Mouse (Mus musculus) gastrocnemius, postnatal 36 days (tissue): ENCODE measurements around the gene Slc29a2. TPM values are rescaled to one million over a fixed set of nuclear protein-coding genes. Genes with fewer than 3 reads are reported as not detected.

Source experiments
- DNase-seq, 2 experiments: peaks; one replicate each; pipeline ENCODE4 v3.0.0; 2022
- intact Hi-C: fragments of 180-260 bp; cut with DNase I; formaldehyde crosslinking; loops from one replicate; pipeline ENCODE4 v1.15.1; 2025
- total RNA-seq, 2 experiments: library from RNA; stranded (reverse); gene quantifications; 2 replicates each; pipeline ENCODE4 v1.2.3; 2021

Gene Slc29a2
- total RNA-seq, 2 experiments from 2014 or later: 5.9 to 6.9 TPM

DNA sequence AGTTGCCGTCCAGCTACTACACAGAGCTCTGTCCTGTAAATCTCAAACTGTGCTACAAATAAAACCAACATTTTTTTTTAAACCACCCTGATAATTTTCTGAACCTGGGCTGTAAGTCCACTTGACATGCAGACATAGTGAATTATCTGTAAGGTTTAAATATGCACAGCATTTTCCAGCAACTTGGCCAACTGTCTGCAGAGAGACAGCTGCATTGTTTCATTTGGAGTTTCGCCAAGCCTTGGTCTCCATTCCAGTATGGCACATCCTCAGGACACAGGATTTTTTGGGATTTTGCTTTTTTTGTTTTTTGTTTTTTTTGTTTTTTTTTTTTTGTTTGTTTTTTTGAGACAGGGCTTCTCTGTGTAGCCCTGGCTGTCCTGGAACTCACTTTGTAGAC lies 2.2 kb upstream of the Slc29a2 start:
- DNase-seq: no peak
- intact Hi-C loops: no loop called here

DNA sequence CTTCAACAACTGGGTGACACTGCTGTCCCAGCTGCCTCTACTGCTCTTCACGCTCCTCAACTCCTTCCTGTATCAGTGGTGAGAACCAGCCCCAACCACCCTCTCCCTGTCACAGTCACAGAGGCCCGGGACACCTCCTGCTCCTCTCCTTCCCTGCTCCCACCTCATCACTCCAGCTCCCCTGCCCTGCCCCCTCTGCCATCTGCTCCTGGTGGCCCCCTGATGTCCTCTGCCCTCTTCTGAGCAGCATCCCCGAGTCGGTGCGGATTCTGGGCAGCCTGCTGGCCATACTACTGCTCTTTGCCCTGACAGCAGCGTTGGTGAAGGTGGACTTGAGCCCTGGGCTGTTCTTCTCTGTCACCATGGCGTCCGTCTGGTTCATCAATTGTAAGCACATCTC lies 2.5 kb downstream of the Slc29a2 start:
- intact Hi-C loops: no loop called here
- no peak for DNase-seq

DNA sequence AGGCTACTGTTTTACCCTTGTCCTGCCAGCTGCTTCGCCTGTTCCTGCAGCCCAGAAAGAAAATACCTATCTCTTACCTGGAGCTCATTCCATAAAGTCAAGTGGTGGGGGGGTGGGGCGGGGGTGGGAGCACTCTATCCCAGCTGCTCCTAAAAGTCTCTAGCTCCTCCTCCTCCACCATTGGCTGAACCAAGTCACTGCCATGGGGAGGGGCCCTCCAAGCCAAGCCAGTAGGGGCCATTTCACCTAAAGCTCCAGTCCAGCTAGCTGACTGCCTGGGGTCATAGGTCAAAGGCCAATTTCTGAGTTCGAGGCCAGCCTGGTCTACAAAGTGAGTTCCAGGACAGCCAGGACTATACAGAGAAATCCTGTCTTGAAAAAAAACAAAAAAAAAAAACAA lies 9.0 kb downstream of the Slc29a2 start:
- no peak for DNase-seq
- intact Hi-C loops: no loop called here

DNA sequence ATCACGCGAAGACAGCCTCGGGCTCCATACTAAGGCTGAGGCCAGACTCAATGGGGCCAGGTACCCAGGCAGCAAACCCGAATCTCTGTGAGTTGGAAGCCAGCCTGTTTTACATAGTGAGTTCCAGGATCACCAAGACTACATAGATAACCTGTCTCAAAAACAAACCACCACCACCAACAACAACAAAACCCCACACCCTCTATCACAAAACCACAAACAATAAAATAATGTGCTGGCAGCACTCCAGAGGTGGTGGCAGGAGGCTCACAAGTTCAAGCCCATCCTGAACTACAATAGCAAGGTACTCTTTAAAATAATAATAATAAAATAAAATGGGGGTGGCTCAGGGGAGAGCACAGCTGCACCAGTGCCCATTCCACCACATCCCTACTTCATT lies 12.9 kb downstream of the Slc29a2 start:
- no peak for DNase-seq
- intact Hi-C loops: no loop called here

DNA sequence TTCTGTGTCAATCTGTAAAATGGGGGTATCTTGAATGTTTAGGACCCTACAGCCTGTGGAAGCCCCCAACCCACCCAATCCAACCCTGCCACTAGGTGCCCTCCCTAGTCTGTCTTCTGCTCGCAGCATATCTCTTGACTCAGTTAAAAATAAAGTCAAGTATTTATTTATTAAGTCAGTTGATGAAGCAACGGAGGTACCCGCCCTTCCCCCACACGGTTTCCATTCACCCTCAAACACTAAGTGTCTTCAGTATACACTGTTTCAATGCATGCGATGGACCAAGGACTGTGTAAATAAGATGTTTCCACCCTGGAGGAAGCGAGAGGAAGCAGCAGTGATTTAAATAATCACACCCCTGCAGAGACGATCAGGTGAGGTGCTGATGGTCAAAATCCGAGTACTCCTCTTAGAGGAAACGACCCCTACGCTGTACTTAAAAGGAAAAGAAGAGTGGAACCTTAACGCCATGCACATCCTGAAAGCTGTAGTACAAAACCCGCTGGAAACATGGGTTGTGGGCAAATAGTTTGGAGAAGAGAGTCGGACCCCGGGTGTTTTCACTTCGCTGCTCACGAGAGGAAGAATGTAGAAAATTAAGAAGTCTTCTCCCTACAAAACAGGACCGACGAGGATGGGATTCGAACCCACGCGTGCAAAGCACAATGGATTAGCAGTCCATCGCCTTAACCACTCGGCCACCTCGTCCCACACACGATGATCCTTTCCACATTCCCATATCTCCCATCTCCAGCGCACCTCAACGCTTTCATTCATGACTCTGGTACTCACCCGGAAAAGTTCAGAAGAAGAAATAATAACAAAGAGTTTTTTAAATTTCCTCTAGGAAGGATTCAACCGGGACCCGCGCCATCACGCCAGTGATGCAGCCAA lies 14.3 kb downstream of the Slc29a2 start:
- intact Hi-C loops: no loop called here
- DNase-seq: peak; percentile 74 to 76

DNA sequence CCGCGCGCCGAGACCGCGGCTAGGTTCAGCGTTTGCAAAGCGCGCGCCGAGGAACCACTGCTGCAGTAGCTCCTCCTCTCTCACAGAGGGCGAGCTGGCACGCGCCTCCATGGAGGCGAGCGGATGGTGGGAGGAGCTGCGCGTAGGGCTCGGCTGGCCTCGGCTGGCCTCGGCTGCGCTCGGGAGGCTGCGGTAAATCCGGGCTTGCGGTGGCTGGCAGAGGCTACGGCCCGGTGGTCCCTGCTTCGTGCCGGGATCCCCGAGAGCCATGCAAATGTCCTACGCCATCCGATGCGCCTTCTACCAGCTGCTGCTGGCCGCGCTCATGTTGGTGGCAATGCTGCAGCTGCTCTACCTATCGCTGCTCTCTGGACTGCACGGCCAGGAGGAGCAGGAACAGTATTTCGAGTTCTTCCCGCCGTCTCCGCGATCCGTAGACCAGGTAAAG lies 15.1 kb downstream of the Slc29a2 start, which contains the start of the genes B4gat1 and AC124502.3:
B4gat1 (plus strand) TSS at position 118 of the 448 bp plus-strand sequence.
AC124502.3 (plus strand) TSS at position 183 of the 448 bp plus-strand sequence.
- intact Hi-C loops: no loop called here
- DNase-seq: peak; percentile 80 to 87

DNA sequence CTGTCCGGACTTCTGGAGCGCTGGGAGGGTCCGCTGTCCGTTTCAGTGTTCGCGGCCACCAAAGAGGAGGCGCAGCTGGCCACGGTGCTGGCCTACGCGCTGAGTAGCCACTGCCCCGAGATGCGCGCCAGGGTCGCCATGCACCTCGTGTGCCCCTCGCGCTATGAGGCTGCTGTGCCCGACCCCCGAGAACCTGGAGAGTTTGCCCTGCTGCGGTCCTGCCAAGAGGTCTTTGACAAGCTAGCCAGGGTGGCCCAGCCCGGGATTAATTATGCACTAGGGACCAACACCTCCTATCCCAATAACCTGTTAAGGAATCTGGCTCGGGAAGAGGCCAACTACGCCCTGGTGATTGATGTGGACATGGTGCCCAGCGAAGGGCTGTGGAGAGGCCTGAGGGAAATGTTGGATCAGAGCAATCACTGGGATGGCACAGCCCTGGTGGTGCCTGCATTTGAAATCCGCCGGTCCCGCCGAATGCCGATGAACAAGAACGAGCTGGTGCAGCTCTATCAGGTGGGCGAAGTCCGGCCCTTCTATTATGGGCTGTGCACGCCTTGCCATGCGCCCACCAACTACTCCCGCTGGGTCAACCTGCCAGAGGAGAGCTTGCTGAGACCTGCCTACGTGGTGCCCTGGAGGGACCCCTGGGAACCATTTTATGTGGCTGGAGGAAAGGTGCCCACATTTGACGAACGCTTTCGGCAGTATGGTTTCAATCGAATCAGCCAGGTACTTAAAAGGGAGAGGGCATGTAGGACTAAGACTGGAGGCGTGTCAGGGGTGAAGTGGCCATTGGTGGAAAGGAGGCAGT lies 15.8 kb downstream of the Slc29a2 start:
- intact Hi-C loops: no loop called here

DNA sequence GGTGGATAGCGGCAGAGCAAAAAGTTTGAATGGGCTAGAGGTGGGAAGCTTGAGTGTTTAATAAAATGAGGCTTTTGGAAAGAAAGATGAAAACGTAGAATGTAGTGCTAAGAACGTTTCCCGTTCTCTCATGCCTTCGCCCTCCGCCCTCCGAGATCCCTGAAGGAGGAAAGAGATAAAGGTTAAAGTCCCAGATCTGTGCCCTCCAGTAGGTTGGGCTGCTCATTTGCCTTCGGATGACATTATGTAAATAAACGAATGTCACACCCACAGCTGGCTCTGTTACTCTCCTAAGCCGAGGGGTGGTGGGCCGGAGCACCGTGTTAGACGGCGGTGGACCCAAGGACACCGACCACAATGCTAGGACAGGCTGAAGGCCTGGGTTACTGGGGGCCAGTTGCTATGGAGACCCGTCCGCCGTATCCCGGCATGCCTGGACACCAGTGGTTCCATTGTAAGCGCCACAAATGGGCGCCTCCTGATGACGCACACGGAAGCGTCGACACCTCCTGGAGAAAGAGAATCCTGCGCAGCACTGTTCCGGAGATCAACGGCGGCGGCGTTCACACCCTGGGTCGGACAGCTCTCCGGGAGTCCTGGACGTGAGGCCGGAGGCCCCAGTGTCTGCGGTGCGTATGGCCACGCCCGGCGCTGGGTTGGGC lies 17.3 kb downstream of the Slc29a2 start, which contains the start of gene Brms1:
Brms1 (plus strand) TSS at position 493 of the 662 bp plus-strand sequence.
- intact Hi-C loops: no loop called here
- DNase-seq: peak; percentile 85 to 86

More for the DNA sequence above, 15.8 kb downstream of the Slc29a2 start:
- DNase-seq: peak in 1 of 2 experiments; percentile 20

DNA sequence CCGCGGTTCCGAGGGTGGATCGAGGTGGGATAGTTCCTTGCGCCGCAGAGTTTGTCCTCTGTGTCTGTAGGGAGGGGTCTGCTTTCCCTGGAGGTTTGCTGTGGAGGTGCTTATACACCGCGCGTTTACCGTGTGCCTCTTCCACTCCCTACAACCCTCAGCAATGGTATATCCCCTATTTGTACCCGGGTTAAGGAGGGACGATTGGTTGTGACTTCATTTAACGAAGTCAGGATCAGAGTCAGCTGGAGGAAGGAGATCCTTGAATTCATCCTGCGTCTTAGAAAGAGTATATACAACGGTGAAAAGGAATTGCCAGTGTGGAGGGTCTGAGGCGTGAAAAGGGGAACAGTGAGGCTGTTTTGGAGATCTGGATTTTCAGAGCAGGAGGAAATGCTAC lies 17.9 kb downstream of the Slc29a2 start:
- intact Hi-C loops: no loop called here
- no peak for DNase-seq

DNA sequence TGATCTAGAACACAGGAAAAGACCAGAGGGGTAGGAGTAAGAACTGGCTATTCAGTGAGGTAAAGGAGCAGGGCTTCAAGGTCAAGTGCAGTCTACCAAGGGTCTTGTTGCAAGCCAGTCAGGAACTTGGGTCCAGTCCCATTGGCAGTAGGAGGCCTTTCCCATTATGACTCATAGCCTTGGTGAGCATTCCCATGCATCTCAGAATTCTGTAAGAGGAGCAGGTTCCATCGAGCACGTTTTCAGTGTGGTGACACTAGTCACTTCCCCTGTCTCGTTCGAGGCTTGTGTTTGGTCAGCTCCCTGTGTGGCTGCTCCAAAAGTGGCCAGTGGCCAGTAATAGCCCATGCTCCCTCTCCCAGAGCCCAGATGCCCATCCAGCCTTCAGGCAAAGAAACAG lies 21.9 kb downstream of the Slc29a2 start:
- intact Hi-C loops: no loop called here
- no peak for DNase-seq

DNA sequence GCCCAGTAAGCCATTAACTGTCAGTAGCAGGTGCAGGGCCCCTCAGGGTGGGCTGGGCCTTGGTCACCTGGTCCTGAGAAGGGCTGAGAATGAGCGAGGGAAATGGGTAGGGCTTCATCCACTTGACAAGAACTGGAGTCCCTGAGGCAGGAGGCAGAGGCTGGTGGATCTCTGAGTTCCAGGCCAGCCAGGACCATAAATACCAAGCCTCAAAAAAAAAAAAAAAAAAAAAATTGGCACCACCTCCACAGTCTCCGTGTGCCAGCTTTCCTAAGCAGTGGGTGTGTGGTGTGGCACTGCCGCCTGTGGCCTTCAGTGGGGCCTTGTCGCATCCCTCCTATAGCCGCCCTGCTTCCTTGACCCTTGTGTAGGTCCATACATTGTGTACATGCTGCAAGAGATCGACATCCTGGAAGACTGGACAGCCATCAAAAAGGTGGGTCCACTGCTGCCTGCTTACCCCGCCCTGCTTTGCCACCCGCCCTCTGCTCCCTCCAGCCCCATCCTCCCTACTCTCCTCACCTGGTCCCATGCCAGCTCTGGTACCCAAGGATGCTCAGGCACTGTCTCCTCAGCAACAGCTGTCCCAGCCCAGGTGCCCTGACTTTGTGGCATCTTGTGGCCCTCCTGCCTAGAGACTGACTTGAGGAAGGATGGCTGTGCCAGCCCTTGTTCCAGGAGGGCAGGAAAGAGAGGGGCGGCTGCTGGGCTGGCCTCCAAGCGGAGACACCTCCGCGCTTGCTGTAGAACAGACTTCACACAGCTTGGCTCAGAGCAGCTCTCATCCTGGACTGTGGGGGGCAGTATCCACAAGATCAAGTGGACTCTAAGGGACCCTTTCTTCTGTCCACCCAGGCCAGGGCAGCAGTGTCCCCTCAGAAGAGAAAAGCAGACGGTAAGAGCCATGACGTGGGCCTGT lies 24.7 kb downstream of the Slc29a2 start:
- intact Hi-C loops: no loop called here
- no peak for DNase-seq

DNA sequence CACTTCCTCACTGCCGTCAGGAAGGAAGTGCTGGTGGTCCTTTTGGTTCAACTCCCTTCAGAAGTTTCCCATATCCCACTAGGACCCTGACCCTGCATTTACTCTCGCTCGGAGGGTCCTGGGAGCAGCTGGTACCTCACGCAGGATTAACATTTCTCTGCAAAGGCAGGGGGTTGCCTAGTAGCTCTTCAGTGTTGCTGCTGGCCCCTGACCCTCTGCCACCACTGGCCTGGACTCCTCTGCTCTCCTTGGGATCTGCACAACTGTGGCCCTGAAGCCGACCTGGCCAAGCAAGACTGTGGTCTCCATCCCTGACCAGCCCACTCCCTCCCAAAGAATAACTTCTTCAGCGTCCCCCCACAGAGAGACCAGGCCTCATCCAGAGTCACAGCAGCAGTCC lies 25.7 kb downstream of the Slc29a2 start:
- DNase-seq: no peak
- intact Hi-C loops: no loop called here

DNA sequence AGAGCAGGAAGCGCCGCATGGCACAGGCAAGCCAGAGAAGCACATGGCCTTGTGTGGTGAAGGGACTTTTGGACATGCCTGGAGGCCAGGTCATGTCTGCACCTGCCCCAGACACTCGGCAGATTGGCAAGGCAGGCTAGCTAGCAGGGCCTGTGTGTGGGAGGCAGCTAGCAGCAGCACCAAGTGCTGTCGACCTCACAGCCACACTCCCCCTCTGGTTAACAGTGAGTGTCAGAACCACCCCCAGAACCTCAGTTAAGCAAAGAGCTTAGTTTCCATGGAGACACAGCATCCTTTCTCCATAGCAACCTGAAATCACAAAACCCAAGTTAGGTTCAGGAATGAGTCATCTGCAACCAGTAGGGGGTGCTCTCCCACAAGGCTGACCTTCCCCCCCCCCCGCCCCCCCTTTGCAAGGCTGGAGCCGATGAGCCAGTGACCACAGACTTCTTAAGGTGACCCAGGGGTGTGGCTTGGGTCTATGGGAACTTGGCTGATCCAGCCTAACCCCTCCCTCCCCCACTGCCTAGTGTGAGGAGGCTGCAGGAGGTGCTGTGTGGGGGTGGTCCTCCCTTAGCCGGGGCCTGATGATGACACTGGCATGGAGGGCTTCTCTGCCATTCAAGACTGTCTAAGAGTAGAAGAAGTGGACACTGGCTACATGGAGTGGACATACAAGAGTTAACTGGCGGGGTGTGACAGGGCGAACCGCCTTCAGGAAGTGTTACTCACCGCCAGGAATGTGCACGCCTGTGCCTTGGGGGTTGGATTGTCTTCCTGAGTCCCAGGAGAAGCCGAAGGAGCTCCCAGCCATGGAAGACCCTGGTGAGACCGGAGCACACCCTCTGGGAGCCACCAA lies 26.6 kb downstream of the Slc29a2 start, which contains the start of gene Rin1:
Rin1 (plus strand) TSS at position 435 of the 859 bp plus-strand sequence.
- peak in 1 of 2 experiments; percentile 43 for DNase-seq
- intact Hi-C loops: no loop called here

DNA sequence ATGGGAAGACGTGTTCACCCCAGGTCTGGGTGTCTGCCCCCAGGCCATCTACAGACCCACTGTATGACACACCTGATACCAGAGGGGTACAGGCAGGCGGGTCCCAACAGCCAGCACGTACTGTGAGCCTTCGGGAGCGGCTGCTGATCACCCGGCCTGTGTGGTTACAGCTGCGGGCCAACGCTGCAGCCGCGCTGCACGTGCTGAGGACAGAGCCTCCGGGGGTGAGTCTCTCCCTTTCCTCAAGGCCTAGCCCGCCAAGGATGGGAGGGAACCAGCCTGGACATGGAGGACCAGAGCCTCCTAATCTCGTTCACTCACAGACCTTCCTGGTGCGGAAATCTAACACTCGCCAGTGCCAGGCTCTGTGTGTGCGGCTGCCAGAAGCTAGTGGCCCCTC lies 27.4 kb downstream of the Slc29a2 start:
- DNase-seq: no peak
- intact Hi-C loops: no loop called here

DNA sequence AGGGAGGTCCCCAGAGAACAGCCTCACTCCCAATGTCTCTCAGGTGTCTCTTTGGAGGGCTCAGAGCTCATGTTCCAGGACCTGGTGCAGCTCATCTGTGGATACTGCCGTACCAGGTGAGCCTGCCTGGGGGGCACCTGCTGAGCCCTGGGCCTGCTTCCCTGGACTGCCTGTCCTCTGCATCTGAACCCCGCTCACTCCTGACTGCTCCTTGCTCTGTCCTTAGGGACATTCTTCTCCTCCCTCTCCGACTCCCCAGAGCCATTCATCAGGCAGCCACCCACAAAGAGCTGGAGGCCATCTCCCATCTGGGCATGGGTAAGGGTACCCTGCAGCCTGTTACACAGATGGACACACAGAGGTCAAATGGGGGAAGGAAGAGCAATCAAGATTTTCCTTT lies 27.9 kb downstream of the Slc29a2 start:
- DNase-seq: no peak
- intact Hi-C loops: no loop called here

DNA sequence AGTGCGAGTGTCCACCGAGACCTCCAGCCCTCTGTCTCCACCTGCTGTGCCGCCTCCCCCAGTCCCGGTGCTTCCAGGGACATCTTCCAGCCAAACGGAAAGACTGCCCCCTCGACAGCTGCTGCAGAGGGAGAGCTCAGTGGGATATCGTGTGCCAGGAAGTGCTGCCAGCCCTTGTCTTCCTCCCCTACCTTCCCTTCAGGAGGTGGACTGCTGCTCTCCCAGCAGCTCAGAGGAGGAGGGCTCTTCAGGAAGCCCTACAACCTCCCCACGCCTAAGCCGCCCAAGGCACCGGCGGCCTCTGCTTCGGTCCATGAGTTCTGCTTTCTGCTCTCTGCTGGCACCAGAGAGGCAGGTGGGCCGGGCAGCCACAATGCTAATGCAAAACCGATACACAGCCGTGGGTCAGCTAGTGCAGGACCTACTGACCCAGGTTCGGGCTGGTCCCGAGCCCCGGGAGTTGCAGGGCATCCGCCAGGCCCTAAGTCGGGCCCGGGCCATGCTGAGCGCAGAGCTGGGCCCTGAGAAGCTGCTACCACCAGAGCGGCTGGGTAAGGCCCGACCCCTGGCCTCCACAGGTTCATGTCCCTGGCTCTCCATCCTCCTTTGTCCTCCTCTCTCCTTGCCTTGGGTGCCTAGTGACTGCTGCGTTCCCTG lies 28.6 kb downstream of the Slc29a2 start:
- DNase-seq: no peak
- intact Hi-C loops: no loop called here

DNA sequence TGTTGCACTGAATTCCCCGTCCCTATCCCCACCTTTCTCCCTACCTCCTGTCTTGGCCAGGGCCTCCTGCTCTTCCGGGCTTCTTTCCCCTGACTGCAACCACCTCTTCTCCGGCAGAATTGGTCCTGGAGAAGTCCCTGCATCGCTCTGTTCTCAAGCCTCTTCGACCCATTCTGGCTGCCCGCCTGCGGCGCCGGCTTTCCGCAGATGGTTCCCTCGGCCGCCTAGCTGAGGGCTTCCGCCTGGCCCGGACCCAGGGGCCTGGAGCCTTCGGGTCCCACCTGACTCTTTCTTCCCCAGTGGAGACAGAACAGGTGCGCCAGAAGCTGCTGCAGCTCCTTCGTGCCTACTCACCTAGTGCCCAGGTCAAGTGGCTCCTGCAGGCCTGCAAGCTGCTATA lies 29.2 kb downstream of the Slc29a2 start:
- intact Hi-C loops: no loop called here
- DNase-seq: no peak

DNA sequence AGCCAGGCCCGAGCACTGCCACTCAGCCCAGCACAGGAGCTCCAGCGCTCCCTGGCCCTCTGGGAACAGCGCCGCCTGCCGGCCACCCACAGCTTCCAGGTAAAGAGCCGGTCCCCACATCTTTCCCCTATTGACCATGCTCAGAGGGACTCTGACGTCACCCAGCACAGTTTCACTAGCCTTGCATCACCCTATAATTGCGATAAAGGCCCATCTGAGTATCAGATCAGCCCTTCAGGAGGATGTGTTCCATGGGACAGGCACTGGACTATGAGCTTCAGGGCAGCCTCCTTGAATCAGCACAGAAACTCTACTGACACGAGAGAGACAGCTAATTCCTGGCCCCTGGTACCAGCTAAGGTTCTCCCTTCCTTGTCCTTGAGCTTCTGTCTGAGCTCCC lies 30.2 kb downstream of the Slc29a2 start:
- no peak for DNase-seq
- intact Hi-C loops: no loop called here
